Mouse (Mus musculus): ENCODE measurements around the gene Col25a1. TPM values are rescaled to one million over a fixed set of nuclear protein-coding genes. Genes with fewer than 3 reads are reported as not detected.

Gene Col25a1
- polyA plus RNA-seq, 1 experiment from 2014 or later, result 4.2 TPM

- H3K9ac ChIP-seq, result no peak overlapping the region
- no peak overlapping the region for H3K4me2 ChIP-seq
- 0 out of 2 replicates have a peak, but pooled peaks cover 4% of the 10 kb centered on the region for H3K9me3 ChIP-seq (replicated peaks)
- H3K36me3 ChIP-seq, result no peaks in the 10 kb centered on the region
- no peaks in the 10 kb centered on the region for H3K4me1 ChIP-seq
- no peak for ATAC-seq
- H3K27ac ChIP-seq, result no peak overlapping the region
- no peak overlapping the region for H3K4me3 ChIP-seq
- no peaks in the 10 kb centered on the region for H3K27me3 ChIP-seq (replicated peaks)
- WGBS (ENCODE audit: insufficient replicate concordance), result 68% methylated on average over 2 of the region's 2 CpGs
Observed at GRCm38 (mm10) chr3:130260316-130260715, 129.0 kb downstream of the Col25a1 start.

- Histone ChIP-seq H3K27ac (no peak overlapping the region), H3K27me3 (replicated peaks) (no peaks in the 10 kb centered on the region), H3K4me1 (no peaks in the 10 kb centered on the region), H3K36me3 (no peaks in the 10 kb centered on the region), H3K9ac (no peak overlapping the region), H3K4me3 (no peak overlapping the region), H3K4me2 (no peak overlapping the region), H3K9me3 (replicated peaks) (no peaks in the 10 kb centered on the region)
- 71% methylated on average over 9 of the region's 9 CpGs for WGBS (ENCODE audit: insufficient replicate concordance)
- no peak for ATAC-seq
Observed at GRCm38 (mm10) chr3:130265104-130265503, 133.8 kb downstream of the Col25a1 start.

- Histone ChIP-seq H3K4me2 (no peak overlapping the region), H3K27me3 (replicated peaks) (no peaks in the 10 kb centered on the region), H3K27ac (no peak overlapping the region), H3K36me3 (no peaks in the 10 kb centered on the region), H3K9ac (no peak overlapping the region), H3K4me3 (no peak overlapping the region), H3K9me3 (replicated peaks) (no peaks in the 10 kb centered on the region), H3K4me1 (no peaks in the 10 kb centered on the region)
- ATAC-seq, result no peak
- 77% methylated on average over 3 of the region's 3 CpGs for WGBS (ENCODE audit: insufficient replicate concordance)
Observed at GRCm38 (mm10) chr3:130270509-130270908, 139.2 kb downstream of the Col25a1 start.

- no peaks in the 10 kb centered on the region for H3K36me3 ChIP-seq
- WGBS (ENCODE audit: insufficient replicate concordance), result 52% methylated on average over 2 of the region's 2 CpGs
- no peaks in the 10 kb centered on the region for H3K9me3 ChIP-seq (replicated peaks)
- ATAC-seq, result no peak
- no peak overlapping the region for H3K4me3 ChIP-seq
- no peaks in the 10 kb centered on the region for H3K4me1 ChIP-seq
- no peak overlapping the region for H3K4me2 ChIP-seq
- no peaks in the 10 kb centered on the region for H3K27me3 ChIP-seq (replicated peaks)
- no peak overlapping the region for H3K9ac ChIP-seq
- H3K27ac ChIP-seq, result no peak overlapping the region
Observed at GRCm38 (mm10) chr3:130273949-130274348, 142.6 kb downstream of the Col25a1 start.

- Histone ChIP-seq H3K9me3 (replicated peaks) (no peaks in the 10 kb centered on the region), H3K36me3 (no peaks in the 10 kb centered on the region), H3K4me2 (no peak overlapping the region), H3K4me1 (no peaks in the 10 kb centered on the region), H3K9ac (no peak overlapping the region), H3K27me3 (replicated peaks) (no peaks in the 10 kb centered on the region), H3K27ac (no peak overlapping the region), H3K4me3 (no peak overlapping the region)
- no peak for ATAC-seq
- WGBS (ENCODE audit: insufficient replicate concordance), result 69% methylated on average over 10 of the region's 10 CpGs
Observed at GRCm38 (mm10) chr3:130278298-130279050, 147.2 kb downstream of the Col25a1 start.

GRCm38 (mm10) chr3:130283011-130283760, 151.9 kb downstream of the Col25a1 start:
- no peaks in the 10 kb centered on the region for H3K27me3 ChIP-seq (replicated peaks)
- H3K9ac ChIP-seq, result no peak overlapping the region
- H3K9me3 ChIP-seq (replicated peaks), result no peaks in the 10 kb centered on the region
- no peaks in the 10 kb centered on the region for H3K4me1 ChIP-seq
- WGBS (ENCODE audit: insufficient replicate concordance), result 64% methylated on average over 11 of the region's 11 CpGs
- no peaks in the 10 kb centered on the region for H3K36me3 ChIP-seq
- no peak overlapping the region for H3K4me2 ChIP-seq
- ATAC-seq, result no peak
- H3K27ac ChIP-seq, result no peak overlapping the region
- H3K4me3 ChIP-seq, result no peak overlapping the region

GRCm38 (mm10) chr3:130288102-130288501, 156.8 kb downstream of the Col25a1 start:
- no peak overlapping the region for H3K4me2 ChIP-seq
- no peak overlapping the region for H3K27ac ChIP-seq
- H3K36me3 ChIP-seq, result no peaks in the 10 kb centered on the region
- H3K4me1 ChIP-seq, result no peaks in the 10 kb centered on the region
- H3K27me3 ChIP-seq (replicated peaks), result no peaks in the 10 kb centered on the region
- H3K9me3 ChIP-seq (replicated peaks), result no peaks in the 10 kb centered on the region
- H3K4me3 ChIP-seq, result no peak overlapping the region
- ATAC-seq, result no peak
- no peak overlapping the region for H3K9ac ChIP-seq
- 58% methylated on average over 2 of the region's 2 CpGs for WGBS (ENCODE audit: insufficient replicate concordance)

GRCm38 (mm10) chr3:130288756-130289155, 157.5 kb downstream of the Col25a1 start:
- Histone ChIP-seq H3K27me3 (replicated peaks) (no peaks in the 10 kb centered on the region), H3K36me3 (no peaks in the 10 kb centered on the region), H3K9me3 (replicated peaks) (no peaks in the 10 kb centered on the region), H3K9ac (no peak overlapping the region), H3K27ac (no peak overlapping the region), H3K4me2 (no peak overlapping the region), H3K4me1 (no peaks in the 10 kb centered on the region), H3K4me3 (no peak overlapping the region)
- 75% methylated on average over 4 of the region's 4 CpGs for WGBS (ENCODE audit: insufficient replicate concordance)
- ATAC-seq, result no peak

- no peaks in the 10 kb centered on the region for H3K4me1 ChIP-seq
- ATAC-seq, result no peak
- H3K4me2 ChIP-seq, result no peak overlapping the region
- no peaks in the 10 kb centered on the region for H3K9me3 ChIP-seq (replicated peaks)
- no peaks in the 10 kb centered on the region for H3K27me3 ChIP-seq (replicated peaks)
- no peak overlapping the region for H3K27ac ChIP-seq
- H3K36me3 ChIP-seq, result no peaks in the 10 kb centered on the region
- no peak overlapping the region for H3K9ac ChIP-seq
- no peak overlapping the region for H3K4me3 ChIP-seq
- 74% methylated on average over 3 of the region's 3 CpGs for WGBS (ENCODE audit: insufficient replicate concordance)
Observed at GRCm38 (mm10) chr3:130289220-130289619, 157.9 kb downstream of the Col25a1 start.

GRCm38 (mm10) chr3:130290175-130290574, 158.9 kb downstream of the Col25a1 start:
- ATAC-seq, result no peak
- no peak overlapping the region for H3K27ac ChIP-seq
- H3K9me3 ChIP-seq (replicated peaks), result no peaks in the 10 kb centered on the region
- no peak overlapping the region for H3K4me3 ChIP-seq
- no peak overlapping the region for H3K4me2 ChIP-seq
- WGBS (ENCODE audit: insufficient replicate concordance), result 65% methylated on average over 6 of the region's 6 CpGs
- no peaks in the 10 kb centered on the region for H3K36me3 ChIP-seq
- no peaks in the 10 kb centered on the region for H3K4me1 ChIP-seq
- no peak overlapping the region for H3K9ac ChIP-seq
- H3K27me3 ChIP-seq (replicated peaks), result no peaks in the 10 kb centered on the region

- H3K4me2 ChIP-seq, result no peak overlapping the region
- H3K9me3 ChIP-seq (replicated peaks), result no peaks in the 10 kb centered on the region
- ATAC-seq, result no peak
- H3K4me1 ChIP-seq, result no peaks in the 10 kb centered on the region
- H3K27me3 ChIP-seq (replicated peaks), result no peaks in the 10 kb centered on the region
- H3K4me3 ChIP-seq, result no peak overlapping the region
- WGBS (ENCODE audit: insufficient replicate concordance), result 73% methylated on average over 5 of the region's 5 CpGs
- no peak overlapping the region for H3K9ac ChIP-seq
- H3K36me3 ChIP-seq, result no peaks in the 10 kb centered on the region
- no peak overlapping the region for H3K27ac ChIP-seq
Observed at GRCm38 (mm10) chr3:130290672-130291071, 159.4 kb downstream of the Col25a1 start.

- 72% methylated on average over 5 of the region's 5 CpGs for WGBS (ENCODE audit: insufficient replicate concordance)
- no peaks in the 10 kb centered on the region for H3K36me3 ChIP-seq
- no peaks in the 10 kb centered on the region for H3K9me3 ChIP-seq (replicated peaks)
- no peak overlapping the region for H3K9ac ChIP-seq
- H3K27me3 ChIP-seq (replicated peaks), result no peaks in the 10 kb centered on the region
- no peak overlapping the region for H3K4me3 ChIP-seq
- no peak for ATAC-seq
- no peak overlapping the region for H3K27ac ChIP-seq
- H3K4me2 ChIP-seq, result no peak overlapping the region
- H3K4me1 ChIP-seq, result no peaks in the 10 kb centered on the region
Observed at GRCm38 (mm10) chr3:130291926-130292325, 160.6 kb downstream of the Col25a1 start.

All from liver, embryonic 12.5 days (tissue).